Mouse (Mus musculus) embryonic facial prominence, embryonic 10.5 days (tissue): ENCODE measurements around the gene Ccdc27. TPM values are rescaled to one million over a fixed set of nuclear protein-coding genes. Genes with fewer than 3 reads are reported as not detected.

Experiments
- DNase-seq: peaks from one replicate; pipeline ENCODE4 v3.0.0-alpha.2; 2017; ENCODE audit warnings: low spot score
- H3K27ac ChIP-seq: fragments of 300-500 bp; sonication (generic); replicated peaks from 2 replicates; pipeline ENCODE4 v1.5.1; 2016; ENCODE audit warnings: mild to moderate bottlenecking
- H3K27me3 ChIP-seq: fragments of 300-500 bp; sonication (generic); replicated peaks from 2 replicates; pipeline ENCODE4 v1.6.1; 2016; ENCODE audit warnings: low read depth, mild to moderate bottlenecking; ENCODE audit not compliant: poor library complexity, severe bottlenecking
- H3K36me3 ChIP-seq: fragments of 300-500 bp; sonication (generic); replicated peaks from 2 replicates; pipeline ENCODE4 v1.6.1; 2016; ENCODE audit warnings: mild to moderate bottlenecking, moderate library complexity
- H3K4me1 ChIP-seq: fragments of 300-500 bp; sonication (generic); 2 replicates; pipeline ENCODE4 v1.6.1; 2016
- H3K4me3 ChIP-seq: fragments of 300-500 bp; sonication (generic); 2 replicates; pipeline ENCODE4 v1.5.1; 2016; ENCODE audit warnings: mild to moderate bottlenecking, moderate library complexity
- H3K9me3 ChIP-seq: fragments of 300-500 bp; sonication (generic); 2 replicates; pipeline ENCODE4 v1.6.1; 2016; ENCODE audit warnings: mild to moderate bottlenecking
- WGBS: fragments of 180-500 bp; shearing (Covaris S2); methylation state at CpG from one replicate; pipeline ENCODE4 v1.1.7; 2016; 5-methylcytosine and 5-hydroxymethylcytosine counted together
- polyA plus RNA-seq: library from polyadenylated mRNA; unstranded; fragments of >200 nt; fragmentation: Nextera tagmentation; extraction: Ambion mirVana; gene quantifications from 2 replicates; pipeline ENCODE4 v1.2.1, GENCODE M21; 2016

Gene Ccdc27
- polyA plus RNA-seq, result not detected in 2 replicates

DNA sequence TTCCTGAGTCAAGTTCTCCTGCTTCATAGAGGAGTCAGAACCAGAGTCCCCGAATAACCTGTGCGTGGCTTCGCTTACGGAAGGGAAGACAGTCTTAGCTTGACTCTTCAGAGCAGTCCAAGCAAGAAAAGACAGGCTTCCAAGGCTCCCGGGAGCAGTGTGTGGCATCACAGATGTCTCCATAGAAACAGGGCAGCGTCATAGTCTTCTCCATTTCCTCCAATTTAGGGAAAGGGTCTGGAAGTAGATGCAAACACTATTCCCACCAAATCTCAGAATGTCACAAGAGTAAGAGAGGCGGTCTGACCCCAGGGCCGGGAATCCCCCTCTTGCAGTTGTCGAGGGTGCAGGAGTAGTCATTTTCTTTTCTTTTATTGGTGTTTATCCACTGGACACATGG lies at the start of gene Ccdc27:
Gene Ccdc27 (minus strand): TSS at position 101 of the 400 bp plus-strand sequence.
- H3K27ac ChIP-seq, result no peak within 1 kb of the TSS
- H3K27me3 ChIP-seq, result no peaks in the 10 kb centered on the region
- no peaks in the 10 kb centered on the region; the same call in 1 of the 2 replicates for H3K4me1 ChIP-seq
- WGBS, result 83% methylated on average over 9 of the region's 9 CpGs
- no peaks in the 10 kb centered on the region for H3K9me3 ChIP-seq
- no peak within 1 kb of the TSS for H3K4me3 ChIP-seq
- H3K36me3 ChIP-seq, result no peaks in the 10 kb centered on the region
- no peak for DNase-seq

DNA sequence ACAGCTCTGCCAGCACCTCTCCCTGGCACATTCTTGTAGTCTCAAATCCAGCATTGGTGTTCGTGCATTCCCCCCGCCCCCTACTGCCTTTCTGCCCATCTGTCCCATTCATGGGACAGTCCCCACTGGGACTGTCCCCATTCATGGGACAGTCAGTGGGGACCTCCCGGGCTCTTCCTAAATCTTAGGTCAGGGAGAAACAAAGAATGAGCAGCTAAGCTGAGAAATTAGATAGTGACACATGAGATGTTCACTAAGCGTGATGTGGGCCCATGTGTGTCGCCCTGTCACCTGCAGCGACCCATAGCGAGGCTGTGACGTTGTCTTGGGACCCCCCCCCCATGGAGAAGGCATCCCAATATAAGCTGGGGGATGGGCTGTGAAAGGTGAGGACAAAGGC lies 48.9 kb upstream of the Ccdc27 start:
- H3K36me3 ChIP-seq, result no peaks in the 10 kb centered on the region
- no peaks in the 10 kb centered on the region for H3K9me3 ChIP-seq
- H3K27me3 ChIP-seq, result peaks cover 44% of the 10 kb centered on the region
- peaks cover 7% of the 10 kb centered on the region for H3K4me1 ChIP-seq
- no peak overlapping the region for H3K27ac ChIP-seq
- no peak for DNase-seq
- H3K4me3 ChIP-seq, result no peak overlapping the region
- 77% methylated on average over 8 of the region's 8 CpGs for WGBS

DNA sequence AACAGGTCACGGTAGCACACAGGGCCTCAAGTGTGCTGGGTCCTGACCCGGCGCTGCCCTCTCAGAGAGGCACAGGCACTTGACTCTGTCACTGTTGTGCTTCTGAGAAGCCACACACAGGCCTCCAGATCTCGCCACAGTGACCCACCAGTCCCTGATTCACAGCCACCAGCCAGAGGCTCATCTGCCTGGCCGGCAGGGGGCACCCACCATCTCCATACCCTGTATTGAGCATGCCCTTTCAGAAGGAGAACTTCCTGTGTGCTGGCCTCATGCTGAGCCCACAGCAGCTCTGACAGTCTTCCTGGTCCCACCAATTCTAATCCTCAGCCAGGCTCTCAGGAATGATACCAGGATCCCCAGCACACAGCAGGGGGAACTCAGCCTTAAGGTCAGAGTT lies 46.7 kb upstream of the Ccdc27 start:
- Histone ChIP-seq H3K36me3 (no peaks in the 10 kb centered on the region), H3K4me3 (no peak overlapping the region), H3K27me3 (peaks cover 36% of the 10 kb centered on the region), H3K27ac (no peak overlapping the region; the same call in 1 of the 2 replicates), H3K9me3 (no peaks in the 10 kb centered on the region), H3K4me1 (peaks cover 7% of the 10 kb centered on the region)
- DNase-seq, result no peak
- 53% methylated on average over 5 of the region's 5 CpGs for WGBS

GRCm38 (mm10) chr4:154086436-154086835 lies 44.0 kb upstream of the Ccdc27 start:
- no peak for DNase-seq
- no peaks in the 10 kb centered on the region for H3K9me3 ChIP-seq
- H3K27ac ChIP-seq, result no peak overlapping the region
- peaks cover 49% of the 10 kb centered on the region for H3K27me3 ChIP-seq
- H3K4me1 ChIP-seq, result peaks cover 9% of the 10 kb centered on the region
- no peak overlapping the region for H3K4me3 ChIP-seq
- 91% methylated on average over 8 of the region's 8 CpGs for WGBS
- no peaks in the 10 kb centered on the region for H3K36me3 ChIP-seq

GRCm38 (mm10) chr4:154085856-154086255 lies 43.4 kb upstream of the Ccdc27 start:
- DNase-seq, result no peak

GRCm38 (mm10) chr4:154081974-154082373 lies 39.5 kb upstream of the Ccdc27 start:
- Histone ChIP-seq H3K27ac (no peak overlapping the region), H3K36me3 (no peaks in the 10 kb centered on the region), H3K9me3 (no peaks in the 10 kb centered on the region), H3K27me3 (peaks cover 56% of the 10 kb centered on the region), H3K4me1 (peaks cover 10% of the 10 kb centered on the region), H3K4me3 (no peak overlapping the region)
- WGBS, result 15% methylated on average over 1 of the region's 1 CpGs
- no peak for DNase-seq

More at GRCm38 (mm10) chr4:154085856-154086255, 43.4 kb upstream of the Ccdc27 start:
- H3K4me3 ChIP-seq, result no peak overlapping the region
- H3K27ac ChIP-seq, result no peak overlapping the region
- H3K9me3 ChIP-seq, result no peaks in the 10 kb centered on the region
- H3K4me1 ChIP-seq, result peaks cover 15% of the 10 kb centered on the region
- H3K36me3 ChIP-seq, result no peaks in the 10 kb centered on the region
- H3K27me3 ChIP-seq, result peaks cover 54% of the 10 kb centered on the region
- WGBS, result 71% methylated on average over 3 of the region's 3 CpGs

DNA sequence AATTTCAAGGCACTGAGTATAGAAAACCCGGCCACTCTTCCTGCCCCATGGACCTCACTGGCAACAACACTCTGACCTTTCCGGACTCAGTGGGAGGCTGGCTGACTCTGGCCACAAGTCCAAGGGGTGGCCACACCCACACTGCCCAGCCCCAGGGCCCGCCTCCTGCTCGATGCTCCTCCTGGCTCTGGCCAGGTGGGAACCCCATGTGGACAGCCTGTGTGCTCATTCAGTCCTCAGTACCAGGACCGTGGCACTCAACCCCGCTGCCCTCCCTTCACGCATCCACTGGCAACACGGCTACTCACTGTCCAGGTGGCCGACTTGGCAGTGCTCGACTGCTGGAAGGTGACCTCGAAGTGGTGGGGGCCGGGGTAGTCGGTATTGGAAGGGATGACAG lies 38.5 kb upstream of the Ccdc27 start:
- peaks cover 10% of the 10 kb centered on the region for H3K4me1 ChIP-seq
- peaks cover 53% of the 10 kb centered on the region for H3K27me3 ChIP-seq
- H3K4me3 ChIP-seq, result peak overlapping the region; percentile 29
- no peak overlapping the region for H3K27ac ChIP-seq
- no peaks in the 10 kb centered on the region for H3K36me3 ChIP-seq
- H3K9me3 ChIP-seq, result no peaks in the 10 kb centered on the region
- DNase-seq, result peak; percentile 12
- WGBS, result 4% methylated on average over 13 of the region's 13 CpGs

DNA sequence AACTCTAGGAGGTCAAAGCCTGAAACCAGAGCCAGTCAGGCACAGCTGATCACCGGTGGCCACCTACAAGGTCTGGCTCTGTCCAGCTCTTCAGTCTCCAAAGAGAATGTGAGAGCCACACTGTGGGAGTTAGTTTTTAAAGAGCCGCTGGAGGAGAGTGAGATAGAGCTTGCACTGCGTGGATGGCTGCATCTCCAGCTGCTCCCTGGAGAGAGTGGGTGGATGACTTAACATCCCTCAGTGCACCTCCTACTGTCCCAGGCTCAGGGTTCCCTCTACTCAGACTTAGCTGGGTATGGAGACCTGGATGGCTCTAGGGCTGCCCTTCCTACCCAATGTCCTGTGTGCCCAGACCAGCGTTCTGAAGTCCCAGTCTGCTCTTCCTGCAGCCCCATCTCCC lies 37.7 kb upstream of the Ccdc27 start:
- WGBS, result 60% methylated on average over 4 of the region's 4 CpGs

DNA sequence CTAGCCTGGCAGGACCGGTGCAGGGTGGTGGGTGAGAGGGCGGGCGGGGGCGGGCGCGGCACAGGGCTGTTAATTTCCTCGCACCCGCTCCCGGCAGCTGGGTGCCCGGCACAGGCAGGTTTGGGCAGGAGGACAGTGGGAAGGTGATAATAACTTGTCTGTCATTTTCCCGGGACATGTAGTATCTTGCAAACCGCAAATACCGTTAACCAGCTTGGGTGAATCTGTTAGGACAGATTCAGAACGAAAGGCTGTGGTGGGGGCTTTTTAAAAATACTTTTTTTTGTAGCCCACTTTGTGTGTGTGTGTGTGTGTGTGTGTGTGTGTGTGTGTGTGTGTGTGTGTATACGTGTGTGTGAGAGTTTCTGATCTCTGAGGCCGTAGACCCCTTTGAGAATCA lies 29.5 kb upstream of the Ccdc27 start:
- peaks cover 53% of the 10 kb centered on the region for H3K27me3 ChIP-seq
- H3K36me3 ChIP-seq, result no peaks in the 10 kb centered on the region
- peaks cover 16% of the 10 kb centered on the region for H3K4me1 ChIP-seq
- H3K27ac ChIP-seq, result no peak overlapping the region
- no peaks in the 10 kb centered on the region for H3K9me3 ChIP-seq
- 19% methylated on average over 16 of the region's 16 CpGs for WGBS
- H3K4me3 ChIP-seq, result peak overlapping the region; percentile 30
- DNase-seq, result peak; percentile 35

More for the DNA sequence above, 37.7 kb upstream of the Ccdc27 start:
- no peak overlapping the region for H3K27ac ChIP-seq
- H3K4me3 ChIP-seq, result no peak overlapping the region
- DNase-seq, result no peak
- H3K27me3 ChIP-seq, result peaks cover 53% of the 10 kb centered on the region
- no peaks in the 10 kb centered on the region for H3K36me3 ChIP-seq
- H3K9me3 ChIP-seq, result no peaks in the 10 kb centered on the region
- H3K4me1 ChIP-seq, result peaks cover 10% of the 10 kb centered on the region

GRCm38 (mm10) chr4:154071521-154071920 lies 29.0 kb upstream of the Ccdc27 start:
- H3K36me3 ChIP-seq, result no peaks in the 10 kb centered on the region
- peak; percentile 33 for DNase-seq
- H3K27ac ChIP-seq, result no peak overlapping the region
- H3K27me3 ChIP-seq, result peaks cover 52% of the 10 kb centered on the region
- H3K9me3 ChIP-seq, result no peaks in the 10 kb centered on the region
- peaks cover 16% of the 10 kb centered on the region for H3K4me1 ChIP-seq
- under 1% methylated on average over 15 of the region's 20 CpGs for WGBS
- peak overlapping the region; percentile 30 for H3K4me3 ChIP-seq

GRCm38 (mm10) chr4:154070896-154071295 lies 28.4 kb upstream of the Ccdc27 start:
- Histone ChIP-seq H3K4me1 (peaks cover 16% of the 10 kb centered on the region), H3K36me3 (no peaks in the 10 kb centered on the region), H3K27ac (no peak overlapping the region), H3K9me3 (no peaks in the 10 kb centered on the region), H3K27me3 (peaks cover 47% of the 10 kb centered on the region), H3K4me3 (no peak overlapping the region)
- WGBS, result under 1% methylated on average over 5 of the region's 5 CpGs
- peak; percentile 69 for DNase-seq

GRCm38 (mm10) chr4:154064827-154065773 lies 22.6 kb upstream of the Ccdc27 start:
- peak; percentile 16 for DNase-seq

DNA sequence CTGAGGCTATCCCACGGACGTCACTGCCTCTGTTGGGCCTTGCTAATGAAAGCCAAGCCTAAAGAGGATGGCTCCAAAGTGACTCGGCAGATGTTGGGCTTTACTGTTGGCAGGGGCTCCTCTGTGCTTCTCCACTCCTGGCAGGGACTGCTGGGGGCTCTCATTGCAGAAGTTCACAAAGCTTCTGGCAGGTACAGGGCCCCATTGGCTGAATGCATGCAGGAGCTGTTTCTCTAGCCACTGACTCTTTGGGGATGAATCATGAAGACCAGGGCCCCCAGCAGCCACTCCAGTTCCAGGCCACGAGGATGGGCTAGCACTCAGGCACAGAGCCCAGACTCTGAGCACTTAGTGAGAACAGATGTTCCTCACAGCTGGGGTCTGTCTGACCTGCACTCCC lies 15.2 kb upstream of the Ccdc27 start:
- 66% methylated on average over 4 of the region's 4 CpGs for WGBS
- Histone ChIP-seq H3K27me3 (0 out of 2 replicates have a peak, but pooled peaks cover 4% of the 10 kb centered on the region), H3K4me1 (no peaks in the 10 kb centered on the region; the same call in 1 of the 2 replicates), H3K9me3 (no peaks in the 10 kb centered on the region), H3K27ac (no peak overlapping the region), H3K36me3 (no peaks in the 10 kb centered on the region), H3K4me3 (no peak overlapping the region)
- DNase-seq, result no peak

More at GRCm38 (mm10) chr4:154064827-154065773, 22.6 kb upstream of the Ccdc27 start:
- 63% methylated on average over 14 of the region's 14 CpGs for WGBS
- Histone ChIP-seq H3K36me3 (no peaks in the 10 kb centered on the region), H3K4me3 (no peak overlapping the region), H3K4me1 (no peaks in the 10 kb centered on the region), H3K27ac (no peak overlapping the region), H3K27me3 (peaks cover 9% of the 10 kb centered on the region), H3K9me3 (no peaks in the 10 kb centered on the region)
